Mouse (Mus musculus) thymus, adult 2 months (tissue): Measurements from ENCODE around the gene C1qtnf2. TPM values are rescaled to one million over a fixed set of nuclear protein-coding genes. Genes with fewer than 3 reads are reported as not detected.

Experiments
- DNase-seq: peaks from one replicate; pipeline ENCODE4 v3.0.0; 2021
- H3K27ac ChIP-seq: fragments of 200-500 bp; 2 replicates; pipeline ENCODE4 v1.5.1; 2012; ENCODE audit warnings: low read length, control low read depth; ENCODE audit not compliant: control insufficient read depth, insufficient read depth
- H3K27me3 ChIP-seq: fragments of 200-500 bp; 2 replicates; pipeline ENCODE4 v1.6.1; 2012; ENCODE audit warnings: mild to moderate bottlenecking, low read length, moderate library complexity, mixed read lengths; ENCODE audit not compliant: control insufficient read depth, insufficient read depth
- H3K36me3 ChIP-seq: fragments of 200-500 bp; 2 replicates; pipeline ENCODE4 v1.6.1; 2012; ENCODE audit warnings: mild to moderate bottlenecking, low read length, moderate library complexity; ENCODE audit not compliant: control insufficient read depth, insufficient read depth
- H3K4me1 ChIP-seq: fragments of 200-500 bp; replicated peaks from 2 replicates; pipeline ENCODE4 v1.6.1; 2012; ENCODE audit warnings: low read length; ENCODE audit not compliant: control insufficient read depth, insufficient read depth
- H3K4me3 ChIP-seq: fragments of 200-500 bp; 2 replicates; pipeline ENCODE4 v1.5.1; 2012; ENCODE audit warnings: mild to moderate bottlenecking, low read length, control low read depth, moderate library complexity; ENCODE audit not compliant: control insufficient read depth, insufficient read depth
- CTCF ChIP-seq: fragments of 200-500 bp; IDR thresholded peaks from 2 replicates; pipeline ENCODE4 v1.5.1; 2012; ENCODE audit warnings: mild to moderate bottlenecking, control low read depth, low read length, moderate library complexity, borderline replicate concordance; ENCODE audit not compliant: control insufficient read depth, poor library complexity, insufficient read depth; ENCODE audit errors: extremely low read depth
- POLR2A ChIP-seq: fragments of 200-500 bp; IDR thresholded peaks from 2 replicates; pipeline ENCODE4 v1.6.1; 2012; ENCODE audit warnings: mild to moderate bottlenecking, low read length, control low read depth, moderate library complexity; ENCODE audit not compliant: control insufficient read depth, poor library complexity, insufficient read depth; ENCODE audit errors: extremely low read depth
- WGBS: fragments of 180-500 bp; shearing (Covaris S2); methylation state at CpG from one replicate; pipeline ENCODE4 v1.1.7; 2018; 5-methylcytosine and 5-hydroxymethylcytosine counted together
- polyA plus RNA-seq: library from polyadenylated mRNA; depleted of rRNA; stranded (reverse); fragments of >200 nt; gene quantifications from 2 replicates; pipeline ENCODE4 v1.2.3, GENCODE M21; 2012

The C1qtnf2 gene
- polyA plus RNA-seq, 1 experiment, result 3.0 TPM

DNA sequence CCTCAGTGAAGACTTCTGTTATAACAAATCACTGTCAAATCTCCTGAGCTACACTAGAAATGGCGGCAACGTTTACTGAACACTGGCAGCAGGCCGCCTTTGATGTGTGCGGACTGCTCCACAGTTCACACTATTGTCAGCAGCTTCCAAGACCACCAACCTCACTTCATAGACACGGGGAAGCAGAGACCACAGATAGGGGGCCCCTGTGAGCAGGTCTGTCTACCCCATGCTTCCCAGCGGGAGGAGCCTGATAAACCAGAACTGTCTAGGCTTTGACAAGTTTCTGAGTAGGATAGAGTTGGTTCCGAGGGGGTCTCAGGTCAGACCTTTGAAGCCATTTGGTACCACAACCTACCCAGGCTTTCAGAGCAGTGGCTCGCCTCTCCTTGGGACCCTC is 21.0 kb downstream of the C1qtnf2 start:
- Histone ChIP-seq H3K27ac (no peak overlapping the region), H3K4me1 (no peaks in the 10 kb centered on the region), H3K4me3 (no peak overlapping the region), H3K27me3 (no peaks in the 10 kb centered on the region), H3K36me3 (no peaks in the 10 kb centered on the region)
- DNase-seq, result no peak
- TF ChIP-seq POLR2A (no peak), CTCF (no peak)
- 79% methylated on average over 8 of the region's 8 CpGs for WGBS

DNA sequence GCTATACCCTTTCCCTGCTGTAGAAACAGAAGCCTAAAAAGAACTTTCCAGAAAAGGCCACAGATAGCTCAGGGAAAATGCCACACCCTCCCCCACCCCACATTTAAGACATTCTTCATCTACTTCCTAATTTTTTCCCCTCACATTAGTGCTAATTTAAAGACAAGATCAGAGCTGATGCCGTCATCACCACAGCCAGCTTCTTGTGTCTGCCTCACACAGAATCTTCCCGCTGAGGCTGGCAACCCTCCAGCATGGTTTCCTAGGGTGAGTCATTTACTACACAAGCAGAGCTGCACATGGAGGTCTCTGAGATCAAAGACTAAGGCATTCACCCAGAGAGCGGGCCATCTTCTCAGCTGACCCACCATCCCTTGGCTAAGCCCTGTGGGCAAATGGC is 21.5 kb downstream of the C1qtnf2 start:
- no peak overlapping the region for H3K27ac ChIP-seq
- 17% methylated on average over 3 of the region's 3 CpGs for WGBS
- no peak for DNase-seq

DNA sequence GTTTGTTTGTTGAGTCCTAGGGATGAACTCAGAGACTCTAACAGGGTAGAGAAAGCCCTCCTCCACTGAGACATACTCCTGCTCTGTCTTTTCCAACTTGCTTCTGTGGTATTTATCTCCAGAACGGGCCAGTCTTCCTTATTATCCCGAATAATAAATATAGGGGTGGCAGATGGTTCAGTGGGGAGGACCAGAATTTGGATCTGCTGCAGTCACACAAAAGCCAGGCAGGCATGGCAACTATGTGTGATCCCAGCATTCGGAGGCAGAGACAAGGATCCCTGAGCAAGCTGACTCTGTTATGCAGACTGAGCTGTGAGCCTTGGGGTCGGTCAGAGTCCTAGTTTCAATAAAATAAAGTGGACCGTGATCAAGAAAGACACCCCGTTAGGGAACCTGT is 27.2 kb downstream of the C1qtnf2 start:
- H3K4me1 ChIP-seq, result no peaks in the 10 kb centered on the region
- H3K36me3 ChIP-seq, result no peaks in the 10 kb centered on the region
- TF ChIP-seq CTCF, result no peak
- no peak for TF ChIP-seq POLR2A
- H3K4me3 ChIP-seq, result no peak overlapping the region
- H3K27ac ChIP-seq, result no peak overlapping the region
- no peak for DNase-seq
- H3K27me3 ChIP-seq, result no peaks in the 10 kb centered on the region
- 93% methylated on average over 6 of the region's 6 CpGs for WGBS

More for the DNA sequence above, 21.5 kb downstream of the C1qtnf2 start:
- H3K4me1 ChIP-seq, result no peaks in the 10 kb centered on the region
- no peak overlapping the region for H3K4me3 ChIP-seq
- no peaks in the 10 kb centered on the region for H3K27me3 ChIP-seq
- TF ChIP-seq POLR2A (no peak), CTCF (no peak)
- H3K36me3 ChIP-seq, result no peaks in the 10 kb centered on the region

DNA sequence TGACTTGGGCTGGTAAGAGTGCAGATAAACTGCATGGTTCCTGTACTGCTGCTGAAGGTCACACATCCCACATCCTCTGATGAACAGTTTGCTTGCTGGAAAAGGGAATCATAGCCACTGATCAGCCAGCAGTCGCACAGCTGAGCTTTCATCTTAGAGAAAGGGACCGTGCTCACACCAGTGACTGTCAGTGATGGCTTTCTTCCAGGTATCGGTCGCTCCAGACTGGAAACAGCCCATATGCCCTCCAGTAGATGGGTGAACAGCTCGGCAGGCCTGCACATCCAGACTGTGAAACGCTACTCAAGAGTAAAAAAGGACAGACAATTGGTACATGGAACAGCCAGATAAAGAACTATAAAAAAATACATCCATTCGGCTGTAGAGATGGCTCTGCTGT is 31.1 kb downstream of the C1qtnf2 start:
- WGBS, result 97% methylated on average over 7 of the region's 7 CpGs
- no peak overlapping the region for H3K27ac ChIP-seq
- H3K27me3 ChIP-seq, result no peaks in the 10 kb centered on the region
- H3K4me1 ChIP-seq, result no peaks in the 10 kb centered on the region
- H3K4me3 ChIP-seq, result no peak overlapping the region
- no peaks in the 10 kb centered on the region for H3K36me3 ChIP-seq
- TF ChIP-seq POLR2A, result no peak
- TF ChIP-seq CTCF, result no peak
- DNase-seq, result no peak

DNA sequence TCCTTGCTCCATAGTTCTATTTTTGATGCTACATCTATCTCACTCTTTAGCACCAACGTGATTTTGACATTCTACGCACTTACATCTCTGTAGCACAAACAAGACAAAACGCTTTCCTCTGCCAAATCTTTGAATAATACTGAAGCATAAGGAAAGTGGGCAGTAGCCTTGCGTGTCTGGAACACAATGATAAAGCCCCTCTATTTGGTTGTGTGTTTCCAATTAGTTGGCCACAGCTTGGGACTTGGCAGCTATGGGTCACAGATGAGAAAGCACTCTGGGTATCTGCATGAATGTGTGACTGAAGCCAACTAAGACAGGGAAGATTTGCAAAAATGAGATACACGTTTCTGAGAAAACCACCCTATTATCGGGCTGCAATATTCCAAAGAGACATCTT is 33.9 kb downstream of the C1qtnf2 start:
- TF ChIP-seq POLR2A (no peak), CTCF (no peak)
- WGBS, result 91% methylated on average over 6 of the region's 6 CpGs
- H3K27ac ChIP-seq, result no peak overlapping the region

DNA sequence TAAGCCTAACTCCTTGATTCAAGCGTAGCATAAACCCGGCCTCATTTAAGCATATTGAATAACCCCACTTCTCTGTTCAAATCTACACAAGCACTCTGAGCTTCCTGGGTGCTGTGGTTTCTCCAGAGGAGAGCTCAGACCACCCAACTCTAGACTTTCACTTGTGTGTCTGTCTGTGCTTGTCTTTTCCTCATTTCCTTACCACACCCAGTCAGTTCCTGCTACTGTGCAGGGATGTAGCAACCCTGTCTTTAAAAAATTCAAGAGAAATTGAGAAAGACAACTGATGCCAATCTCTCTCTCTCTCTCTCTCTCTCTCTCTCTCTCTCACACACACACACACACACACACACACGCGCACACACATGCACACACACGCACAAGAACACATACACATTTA is 35.8 kb downstream of the C1qtnf2 start:
- WGBS, result 91% methylated on average over 5 of the region's 5 CpGs
- Histone ChIP-seq H3K27ac (no peak overlapping the region), H3K4me3 (no peak overlapping the region), H3K27me3 (no peaks in the 10 kb centered on the region), H3K4me1 (no peaks in the 10 kb centered on the region), H3K36me3 (no peaks in the 10 kb centered on the region)
- no peak for DNase-seq
- TF ChIP-seq POLR2A (no peak), CTCF (no peak)

More for the DNA sequence above, 33.9 kb downstream of the C1qtnf2 start:
- Histone ChIP-seq H3K4me3 (no peak overlapping the region), H3K4me1 (no peaks in the 10 kb centered on the region), H3K27me3 (no peaks in the 10 kb centered on the region), H3K36me3 (no peaks in the 10 kb centered on the region)
- DNase-seq, result no peak

DNA sequence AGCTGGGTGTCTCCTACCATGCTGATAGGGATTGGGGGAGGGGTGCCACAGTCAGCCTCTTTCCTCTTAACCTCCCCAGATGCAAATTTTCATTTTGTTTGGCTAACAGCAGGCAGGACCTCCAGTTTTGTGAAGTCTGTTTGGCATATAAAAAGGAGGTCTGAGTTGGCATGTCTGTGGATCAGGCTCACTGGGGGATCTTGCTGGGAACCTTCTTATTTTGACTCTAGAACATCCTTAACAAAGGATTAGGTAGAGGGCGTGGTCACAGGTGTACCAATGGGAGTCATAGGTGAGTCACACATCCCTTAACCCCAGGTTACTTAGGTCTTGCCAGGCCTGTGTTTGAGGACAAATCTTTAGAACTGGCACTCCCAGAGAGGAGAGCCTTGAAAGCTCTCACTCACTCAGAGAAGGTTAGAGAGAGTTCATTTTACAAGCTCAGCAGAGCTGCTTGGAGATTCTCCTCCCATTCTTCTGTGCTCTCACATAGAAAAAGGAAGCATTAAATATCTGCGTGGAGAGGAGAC is 38.6 kb downstream of the C1qtnf2 start:
- H3K27me3 ChIP-seq, result no peaks in the 10 kb centered on the region
- DNase-seq, result no peak
- H3K4me3 ChIP-seq, result no peak overlapping the region
- H3K4me1 ChIP-seq, result no peaks in the 10 kb centered on the region
- no peaks in the 10 kb centered on the region for H3K36me3 ChIP-seq
- 78% methylated on average over 2 of the region's 2 CpGs for WGBS
- no peak for TF ChIP-seq POLR2A
- TF ChIP-seq CTCF, result no peak
- H3K27ac ChIP-seq, result no peak overlapping the region
